Mouse (Mus musculus) myocyte (in vitro differentiated cells): ENCODE data around the gene Itpr2. TPM values are rescaled to one million over a fixed set of nuclear protein-coding genes. Genes with fewer than 3 reads are reported as not detected.

Experiments used
- H3K27me3 ChIP-seq: one replicate; pipeline ENCODE4 v1.6.1; 2011; ENCODE audit not compliant: control insufficient read depth, insufficient read depth, insufficient read length
- H3K36me3 ChIP-seq: one replicate; pipeline ENCODE4 v1.6.1; 2011; ENCODE audit not compliant: control insufficient read depth, insufficient read depth
- H3K4me2 ChIP-seq: one replicate; pipeline ENCODE4 v1.6.1; 2011; ENCODE audit warnings: low read depth, control low read depth
- H3K4me3 ChIP-seq: one replicate; pipeline ENCODE4 v1.5.1; 2011; ENCODE audit warnings: mild to moderate bottlenecking, control low read depth, moderate library complexity
- H3K79me2 ChIP-seq: one replicate; pipeline ENCODE4 v1.6.1; 2011; ENCODE audit not compliant: control insufficient read depth, insufficient read depth
- H3ac ChIP-seq: one replicate; pipeline ENCODE4 v1.6.1; 2011; ENCODE audit not compliant: control insufficient read depth, insufficient read length
- CEBPB ChIP-seq: IDR thresholded peaks from 2 replicates; pipeline ENCODE4 v1.6.1; 2011; ENCODE audit warnings: mild to moderate bottlenecking, moderate library complexity; ENCODE audit not compliant: poor library complexity, insufficient read depth, severe bottlenecking
- E2F4 ChIP-seq: IDR thresholded peaks from one replicate; pipeline ENCODE4 v1.6.1; 2011; ENCODE audit warnings: mild to moderate bottlenecking, control low read depth, moderate library complexity; ENCODE audit not compliant: insufficient read depth
- MAX ChIP-seq: IDR thresholded peaks from one replicate; pipeline ENCODE4 v1.6.1; 2011; ENCODE audit warnings: low read depth, mild to moderate bottlenecking, control low read depth
- MYOD1 ChIP-seq, 3 experiments: IDR thresholded peaks; one replicate each; pipeline ENCODE4 v1.6.1; 2011; ENCODE audit warnings: control low read depth in 2 of 3, low read depth in 2 of 3, mild to moderate bottlenecking in 2 of 3, moderate library complexity in 1 of 3; ENCODE audit not compliant: insufficient read length in 2 of 3, control insufficient read depth in 1 of 3
- MYOG ChIP-seq, 3 experiments: IDR thresholded peaks; one replicate each; pipeline ENCODE4 v1.6.1; 2011; ENCODE audit warnings: control low read depth in 2 of 3, low read depth in 2 of 3, mild to moderate bottlenecking in 2 of 3; ENCODE audit not compliant: insufficient read length in 2 of 3, control insufficient read depth in 1 of 3, insufficient read depth in 1 of 3
- POLR2A ChIP-seq: IDR thresholded peaks from one replicate; pipeline ENCODE4 v1.6.1; 2011; ENCODE audit warnings: low read depth, mild to moderate bottlenecking, control low read depth, moderate library complexity; ENCODE audit not compliant: insufficient read length
- POLR2AphosphoS2 ChIP-seq: IDR thresholded peaks from one replicate; pipeline ENCODE4 v1.6.1; 2011; ENCODE audit warnings: low read depth, control low read depth; ENCODE audit not compliant: insufficient read length
- REST ChIP-seq: IDR thresholded peaks from one replicate; pipeline ENCODE4 v1.6.1; 2011; ENCODE audit warnings: mild to moderate bottlenecking, control low read depth, moderate library complexity; ENCODE audit not compliant: insufficient read depth, insufficient read length
- SRF ChIP-seq: IDR thresholded peaks from one replicate; pipeline ENCODE4 v1.6.1; 2011; ENCODE audit warnings: low read depth; ENCODE audit not compliant: control insufficient read depth, insufficient read length
- TCF12 ChIP-seq: IDR thresholded peaks from one replicate; pipeline ENCODE4 v1.6.1; 2011; ENCODE audit warnings: mild to moderate bottlenecking, control low read depth; ENCODE audit not compliant: poor library complexity, insufficient read depth, severe bottlenecking
- TCF3 ChIP-seq: IDR thresholded peaks from one replicate; pipeline ENCODE4 v1.6.1; 2011; ENCODE audit warnings: low read depth, control low read depth; ENCODE audit not compliant: insufficient read length
- USF1 ChIP-seq: IDR thresholded peaks from one replicate; pipeline ENCODE4 v1.6.1; 2011; ENCODE audit warnings: low read depth, mild to moderate bottlenecking, control low read depth, moderate library complexity
- polyA plus RNA-seq: library from polyadenylated mRNA; unstranded; fragments of >200 nt; fragmentation: generic; extraction: Trizol; gene quantifications from one replicate; pipeline ENCODE4 v1.2.1, GENCODE M21; 2012; ENCODE audit warnings: missing spikeins

The Itpr2 gene
- polyA plus RNA-seq, 1 experiment = 4.7 TPM

DNA sequence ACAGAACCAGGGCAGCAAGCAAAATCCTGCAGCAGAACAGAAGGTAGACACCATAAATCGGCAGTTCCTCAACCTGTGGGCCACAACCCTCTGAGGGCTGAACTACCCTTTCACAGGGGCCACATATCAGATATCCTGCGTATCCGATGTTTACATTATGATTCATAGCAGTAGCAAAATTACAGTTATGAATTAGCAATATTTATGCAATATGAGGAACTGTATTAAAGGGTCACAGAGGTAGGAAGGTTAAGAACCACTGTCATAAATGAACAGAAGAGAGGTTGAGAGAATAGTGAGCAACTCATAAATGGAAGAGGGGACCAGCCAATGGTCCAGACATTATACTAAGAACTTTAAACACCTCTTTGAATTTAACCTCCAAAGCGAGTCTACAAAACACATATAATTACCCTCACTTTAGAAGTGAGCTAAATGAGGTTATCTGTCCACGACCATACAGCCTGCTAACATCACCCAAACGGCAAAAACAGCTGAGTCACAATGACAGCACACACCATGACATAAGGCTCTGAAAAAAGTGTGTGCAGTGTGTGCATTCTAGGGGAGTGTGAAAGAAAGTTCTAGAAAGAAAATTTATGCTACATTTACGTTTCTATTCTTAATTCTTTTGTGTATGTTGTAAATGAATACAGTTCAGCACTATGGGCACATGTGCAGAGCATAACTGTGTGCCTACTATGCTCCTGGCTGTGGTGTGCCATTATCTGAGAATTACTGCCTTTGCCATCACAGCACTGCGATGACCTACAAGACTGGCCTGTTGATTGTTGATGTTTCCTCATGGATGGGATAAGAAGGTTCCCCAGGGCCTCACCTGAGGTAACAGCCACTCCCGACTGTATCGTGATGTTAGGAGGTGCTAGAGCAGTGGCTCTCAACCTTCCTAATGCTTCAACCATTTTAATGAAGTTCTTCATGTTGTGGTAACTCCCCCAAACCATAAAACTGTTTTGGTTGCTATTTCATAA is 47.2 kb downstream of the Itpr2 start:
- H3ac ChIP-seq = no peak overlapping the region
- no peak overlapping the region for H3K4me2 ChIP-seq
- no peaks in the 10 kb centered on the region for H3K27me3 ChIP-seq
- TF ChIP-seq REST = no peak
- TF ChIP-seq MAX = no peak
- TF ChIP-seq SRF = no peak
- TF ChIP-seq MYOG (IDR thresholded peaks at IDR 0.05; ENCODE audit: control insufficient read depth in 1 of 3, insufficient read depth in 1 of 3, insufficient read length in 2 of 3, low read depth in 2 of 3) = no peak
- no peak for TF ChIP-seq CEBPB
- no peak for TF ChIP-seq MYOD1 (IDR thresholded peaks at IDR 0.05; ENCODE audit: control insufficient read depth in 1 of 3, insufficient read length in 2 of 3, low read depth in 2 of 3)
- TF ChIP-seq TCF12 = no peak
- no peak for TF ChIP-seq USF1
- TF ChIP-seq E2F4 = no peak
- TF ChIP-seq POLR2A = no peak
- no peak for TF ChIP-seq TCF3
- TF ChIP-seq POLR2AphosphoS2 = no peak
- no peaks in the 10 kb centered on the region for H3K79me2 ChIP-seq
- H3K4me3 ChIP-seq = no peak overlapping the region
- no peaks in the 10 kb centered on the region for H3K36me3 ChIP-seq

GRCm38 (mm10) chr6:146452474-146452873 is 49.5 kb downstream of the Itpr2 start:
- Histone ChIP-seq H3K79me2 (no peaks in the 10 kb centered on the region), H3K4me2 (no peak overlapping the region), H3K36me3 (no peaks in the 10 kb centered on the region), H3K4me3 (no peak overlapping the region), H3K27me3 (no peaks in the 10 kb centered on the region), H3ac (no peak overlapping the region)
- no peak for TF ChIP-seq CEBPB
- TF ChIP-seq USF1 = no peak
- no peak for TF ChIP-seq SRF
- TF ChIP-seq MAX = no peak

DNA sequence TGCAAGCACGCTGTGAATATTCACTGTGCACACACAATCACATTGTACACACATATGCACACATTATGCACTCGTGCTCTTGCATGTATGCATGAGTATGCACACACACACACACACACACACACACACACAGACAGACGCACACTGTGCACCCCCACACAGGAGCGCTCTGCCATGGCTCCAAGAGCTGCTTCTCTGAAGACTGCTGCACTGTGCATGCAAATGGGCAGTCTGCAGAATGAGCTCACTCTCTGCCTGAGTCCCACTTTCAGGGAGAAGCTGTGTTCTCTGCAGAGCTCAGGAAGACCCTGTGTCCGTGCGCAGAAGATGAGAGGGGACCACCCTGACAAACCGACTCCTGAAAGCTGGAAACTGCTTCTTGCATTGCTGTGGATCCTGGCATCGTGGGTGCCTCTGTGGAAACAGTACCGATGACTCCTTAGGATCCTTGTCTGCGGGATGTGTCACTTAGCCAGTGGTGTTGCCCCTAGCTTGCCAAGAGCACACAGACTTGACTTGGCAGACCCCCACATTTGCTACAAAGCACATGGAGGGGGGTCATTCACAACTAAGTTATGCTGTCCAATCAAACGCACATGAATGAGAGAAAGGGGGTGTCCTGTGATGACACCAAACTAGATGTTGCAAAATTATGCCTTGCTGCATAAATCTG is 55.9 kb downstream of the Itpr2 start:
- Histone ChIP-seq H3ac (no peak overlapping the region), H3K4me2 (no peak overlapping the region), H3K4me3 (no peak overlapping the region), H3K79me2 (no peaks in the 10 kb centered on the region), H3K36me3 (no peaks in the 10 kb centered on the region), H3K27me3 (no peaks in the 10 kb centered on the region)
- no peak for TF ChIP-seq USF1
- TF ChIP-seq E2F4 = no peak
- no peak for TF ChIP-seq POLR2AphosphoS2
- no peak for TF ChIP-seq MAX
- no peak for TF ChIP-seq TCF3
- no peak for TF ChIP-seq SRF
- no peak for TF ChIP-seq POLR2A
- no peak for TF ChIP-seq CEBPB
- TF ChIP-seq REST = no peak
- TF ChIP-seq MYOD1 (IDR thresholded peaks at IDR 0.05; ENCODE audit: control insufficient read depth in 1 of 3, insufficient read length in 2 of 3, low read depth in 2 of 3) = no peak
- TF ChIP-seq TCF12 = no peak
- no peak for TF ChIP-seq MYOG (IDR thresholded peaks at IDR 0.05; ENCODE audit: control insufficient read depth in 1 of 3, insufficient read depth in 1 of 3, insufficient read length in 2 of 3, low read depth in 2 of 3)

GRCm38 (mm10) chr6:146439826-146440225 is 62.2 kb downstream of the Itpr2 start:
- Histone ChIP-seq H3ac (no peak overlapping the region), H3K4me3 (no peak overlapping the region)
- TF ChIP-seq MYOG (IDR thresholded peaks at IDR 0.05; ENCODE audit: control insufficient read depth in 1 of 3, insufficient read depth in 1 of 3, insufficient read length in 2 of 3, low read depth in 2 of 3) (peak in 2 of 3 experiments; percentile 54 to 66), TCF12 (no peak), MYOD1 (IDR thresholded peaks at IDR 0.05; ENCODE audit: control insufficient read depth in 1 of 3, insufficient read length in 2 of 3, low read depth in 2 of 3) (peak in 1 of 3 experiments; percentile 33)

GRCm38 (mm10) chr6:146439071-146439818 is 62.8 kb downstream of the Itpr2 start:
- Histone ChIP-seq H3ac (no peak overlapping the region), H3K4me3 (no peak overlapping the region), H3K27me3 (no peaks in the 10 kb centered on the region), H3K4me2 (no peak overlapping the region), H3K79me2 (no peaks in the 10 kb centered on the region), H3K36me3 (no peaks in the 10 kb centered on the region)
- TF ChIP-seq SRF (no peak), TCF12 (no peak), TCF3 (no peak), REST (no peak), CEBPB (no peak), E2F4 (no peak), POLR2AphosphoS2 (no peak), USF1 (no peak), POLR2A (no peak)

More at GRCm38 (mm10) chr6:146439826-146440225, 62.2 kb downstream of the Itpr2 start:
- Histone ChIP-seq H3K79me2 (no peaks in the 10 kb centered on the region), H3K27me3 (no peaks in the 10 kb centered on the region), H3K36me3 (no peaks in the 10 kb centered on the region), H3K4me2 (no peak overlapping the region)
